Mouse (Mus musculus) cortical plate, adult 2 months (tissue): ENCODE results near the gene Ndrg4.

Experiments used
- CTCF ChIP-seq: fragments of 200-500 bp; IDR thresholded peaks from 2 replicates; pipeline ENCODE4 v1.5.1; 2011; ENCODE audit warnings: mild to moderate bottlenecking, control low read depth, low read length; ENCODE audit not compliant: insufficient read depth; ENCODE audit errors: extremely low read depth
- POLR2A ChIP-seq: fragments of 200-500 bp; IDR thresholded peaks from 2 replicates; pipeline ENCODE4 v1.6.1; 2011; ENCODE audit warnings: mild to moderate bottlenecking, low read length, control low read depth; ENCODE audit not compliant: insufficient read depth; ENCODE audit errors: extremely low read depth

DNA sequence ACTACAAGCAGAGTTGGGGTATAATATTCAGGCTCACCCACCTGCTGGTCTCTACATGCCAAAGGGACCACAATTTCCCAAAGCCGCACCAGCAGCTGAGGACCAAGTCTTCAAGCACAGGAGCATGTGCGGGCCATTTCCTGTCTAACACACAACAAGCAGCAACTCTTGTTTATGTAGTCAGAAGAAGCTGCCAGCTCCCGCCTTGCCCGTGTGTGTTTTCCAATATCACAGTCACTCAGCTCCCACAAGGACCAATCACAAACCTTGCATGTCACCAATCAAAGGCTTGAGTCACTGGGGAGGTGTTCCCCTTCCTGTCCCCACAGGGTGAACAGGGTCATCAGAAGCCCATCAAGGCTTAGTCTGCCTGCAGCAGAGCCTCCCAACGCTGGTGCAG lies 23.4 kb upstream of the Ndrg4 start:
- no peak for TF ChIP-seq POLR2A
- no peak for TF ChIP-seq CTCF
